Mouse (Mus musculus): ENCODE results near the gene Tom1.

The Tom1 gene

DNA sequence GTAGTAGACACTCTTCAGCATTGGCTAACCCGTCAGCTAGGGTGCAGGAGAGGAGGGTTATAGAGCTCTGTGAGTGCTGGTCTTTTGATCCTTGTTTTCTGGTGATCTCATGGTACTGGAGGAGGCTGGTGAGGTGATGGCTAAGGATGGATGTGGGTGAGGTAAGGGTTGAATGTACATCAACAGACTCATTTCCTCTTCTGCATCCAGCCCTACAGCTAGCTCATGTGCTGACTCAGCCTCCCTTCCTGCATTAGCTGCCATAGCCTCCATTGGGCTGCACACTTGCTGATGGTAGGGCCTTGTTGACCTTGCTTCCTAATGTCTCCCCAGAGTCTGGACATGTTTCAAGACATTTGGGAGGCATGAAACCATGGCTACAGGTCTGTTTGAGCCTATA lies 9.5 kb downstream of the Tom1 start:
- DNase-seq: no peak

DNA sequence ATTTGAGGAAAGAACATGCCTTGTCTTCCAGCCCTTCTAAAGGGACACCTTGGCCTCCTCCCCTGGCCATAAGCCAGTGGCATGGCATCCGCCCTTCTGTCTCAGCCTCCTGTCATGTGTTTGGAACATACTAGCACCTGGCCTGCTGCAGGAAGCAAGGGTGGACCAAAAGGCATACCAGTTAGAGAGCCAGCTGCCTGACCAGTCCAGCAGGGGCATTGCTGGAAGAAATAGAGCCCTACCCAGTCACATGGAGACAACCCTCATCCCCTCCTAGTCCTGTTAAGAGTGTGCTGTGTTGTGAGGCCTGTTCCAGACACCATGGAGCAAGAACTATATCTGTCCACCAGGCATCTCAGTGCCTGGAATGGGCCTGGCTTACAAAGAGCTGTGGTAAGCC lies 12.8 kb downstream of the Tom1 start:
- DNase-seq: no peak

DNA sequence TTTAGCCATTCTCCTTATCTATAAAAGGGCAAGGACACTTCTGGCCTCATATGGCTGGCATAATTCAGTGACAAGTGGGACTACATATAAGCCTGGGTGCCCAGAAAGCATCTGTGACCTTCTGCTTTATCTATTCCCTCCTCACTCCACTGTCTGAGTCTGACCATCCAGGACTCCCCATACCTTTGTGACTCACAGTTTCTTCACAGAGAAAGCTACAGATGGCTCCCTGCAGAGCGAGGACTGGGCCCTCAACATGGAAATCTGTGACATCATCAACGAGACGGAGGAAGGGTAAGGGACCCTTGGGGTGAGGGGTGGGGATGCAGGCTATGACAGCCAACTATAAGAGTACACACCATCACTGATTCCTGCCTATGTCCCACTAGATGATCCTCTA lies 14.3 kb downstream of the Tom1 start:
- no peak for DNase-seq

DNA sequence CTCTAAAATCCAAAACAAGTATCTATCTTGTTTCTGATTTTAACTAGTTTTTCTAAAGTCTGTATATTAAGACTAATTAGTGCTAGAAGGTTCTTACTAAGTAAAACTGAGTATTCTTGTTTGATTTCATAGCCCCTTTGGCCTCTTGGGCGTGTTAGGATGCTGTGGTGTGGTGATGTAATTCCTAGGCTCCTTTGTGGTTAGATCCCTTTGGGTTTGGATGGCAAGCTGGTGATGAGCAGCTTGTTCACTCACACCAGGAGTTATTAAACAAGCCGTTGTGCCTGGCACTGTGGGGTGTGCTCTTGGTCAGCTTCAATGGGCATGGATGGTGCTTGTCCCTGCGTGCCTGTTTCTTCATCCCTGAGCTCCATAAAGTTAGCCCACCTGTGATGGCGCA lies 19.8 kb downstream of the Tom1 start:
- no peak for DNase-seq

DNA sequence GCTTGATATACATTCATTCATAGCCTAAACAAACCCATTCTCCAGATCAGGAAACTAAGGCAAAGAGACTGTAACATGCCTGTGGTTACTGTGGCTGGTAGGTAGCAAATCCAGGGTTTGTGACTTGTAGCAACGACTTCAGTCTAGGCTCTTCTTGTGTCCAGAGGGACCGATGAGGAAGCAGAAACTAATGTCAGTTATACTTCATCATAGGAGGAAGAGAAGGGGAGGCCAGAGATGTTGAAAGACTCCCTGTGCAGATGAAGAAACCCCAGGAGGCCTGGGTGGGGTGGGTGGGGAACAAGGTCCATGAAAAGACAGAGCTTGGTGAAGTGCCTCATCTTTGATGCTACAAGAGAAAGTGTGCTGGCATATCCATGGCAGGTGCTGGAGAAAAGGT lies 22.2 kb downstream of the Tom1 start:
- DNase-seq: no peak

DNA sequence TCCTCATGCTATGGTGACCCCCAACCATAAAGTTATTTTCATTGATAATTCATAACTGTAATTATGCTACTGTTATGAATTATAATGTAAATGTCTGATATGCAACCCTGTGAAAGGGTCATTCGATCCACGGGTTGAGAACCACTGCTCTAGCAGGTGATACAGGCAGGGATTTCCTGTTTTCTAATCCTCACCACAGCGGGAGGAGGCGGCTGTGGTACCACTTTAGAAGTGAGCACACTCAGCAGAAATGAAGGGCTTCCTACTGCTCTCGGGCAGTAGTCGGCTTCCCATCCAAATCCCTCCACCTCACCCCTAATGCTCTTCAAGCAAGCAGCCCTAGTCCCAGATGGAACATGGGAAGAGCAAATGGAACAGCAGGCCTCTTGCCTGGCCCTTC lies 26.5 kb downstream of the Tom1 start:
- DNase-seq: no peak

DNA sequence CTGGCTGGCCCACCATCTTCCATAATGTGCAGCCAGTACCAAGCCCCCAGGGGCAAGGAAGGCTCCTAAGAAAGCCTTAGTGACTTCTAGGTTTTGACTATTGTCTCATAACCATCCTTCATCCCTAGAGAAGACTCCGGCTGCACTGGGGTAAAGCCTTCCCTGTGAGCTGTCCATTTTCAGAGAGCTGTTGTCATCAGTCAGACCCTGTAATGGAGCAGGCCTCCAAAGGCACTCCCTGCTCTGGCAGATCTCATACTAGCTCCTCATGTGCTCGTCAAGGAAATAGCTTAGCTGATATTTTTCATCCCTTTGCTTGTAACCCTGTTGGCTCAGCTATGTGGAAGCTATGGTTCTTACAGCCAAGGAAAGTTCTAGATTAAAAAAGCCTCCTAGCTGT lies 27.3 kb downstream of the Tom1 start:
- no peak for DNase-seq

DNA sequence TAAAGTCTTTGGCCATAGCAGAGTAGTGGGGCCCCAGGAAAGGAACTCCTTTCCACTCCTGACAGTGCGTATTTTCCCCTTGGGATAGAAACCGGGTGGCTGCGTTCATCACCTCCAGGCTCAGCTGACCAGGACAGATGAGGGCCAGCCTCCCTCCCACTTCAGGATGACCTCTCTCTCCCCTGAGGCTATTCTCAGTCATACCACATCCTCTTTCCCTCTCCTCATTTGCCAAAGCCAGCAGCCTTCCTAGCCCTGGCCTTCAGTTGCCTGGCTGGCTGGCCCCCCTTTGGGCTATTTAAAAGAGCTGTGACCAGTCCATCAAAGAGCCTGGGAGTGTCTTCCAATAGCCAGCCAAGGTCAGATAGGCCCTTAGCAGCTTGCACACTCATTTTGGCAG lies 29.8 kb downstream of the Tom1 start:
- no peak for DNase-seq

DNA sequence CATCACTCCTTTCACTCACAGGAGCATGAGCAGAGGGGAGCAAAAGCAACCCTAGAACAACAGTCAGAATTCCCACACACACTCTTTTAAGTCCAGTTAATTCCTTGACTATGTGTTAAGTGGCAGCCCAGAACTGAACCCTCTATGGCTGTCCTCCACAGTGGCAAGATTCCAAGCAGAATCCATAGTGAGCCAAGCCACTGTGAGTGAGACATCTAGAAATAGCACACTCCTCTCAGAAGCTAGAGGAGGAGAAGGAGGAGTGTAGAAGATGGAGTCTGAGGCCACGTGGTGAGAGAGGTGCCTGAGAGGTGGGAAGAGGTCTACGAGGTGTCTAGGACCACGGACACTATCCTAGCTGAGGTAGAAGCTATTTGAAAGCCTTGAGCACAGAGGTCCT lies 31.3 kb downstream of the Tom1 start:
- DNase-seq: no peak

DNA sequence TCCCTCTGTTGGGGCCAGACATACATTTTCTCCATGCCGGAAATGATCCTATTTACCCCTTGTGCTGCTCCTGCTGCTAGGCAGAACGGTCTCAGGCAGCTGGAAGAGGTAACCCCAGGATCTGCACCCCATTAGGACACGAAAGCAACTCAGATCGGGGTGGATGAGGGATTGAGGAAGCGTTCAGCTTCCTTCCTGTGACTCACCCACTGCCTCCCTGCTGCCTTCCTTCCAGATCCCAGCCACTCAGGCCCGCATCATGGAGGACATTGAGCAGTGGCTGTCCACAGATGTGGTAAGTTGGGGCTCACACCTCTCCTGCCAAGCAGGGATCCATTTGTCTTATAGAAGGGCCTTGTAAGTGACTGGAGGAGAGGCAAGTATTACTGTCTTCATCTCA lies 33.8 kb downstream of the Tom1 start:
- no peak for DNase-seq

DNA sequence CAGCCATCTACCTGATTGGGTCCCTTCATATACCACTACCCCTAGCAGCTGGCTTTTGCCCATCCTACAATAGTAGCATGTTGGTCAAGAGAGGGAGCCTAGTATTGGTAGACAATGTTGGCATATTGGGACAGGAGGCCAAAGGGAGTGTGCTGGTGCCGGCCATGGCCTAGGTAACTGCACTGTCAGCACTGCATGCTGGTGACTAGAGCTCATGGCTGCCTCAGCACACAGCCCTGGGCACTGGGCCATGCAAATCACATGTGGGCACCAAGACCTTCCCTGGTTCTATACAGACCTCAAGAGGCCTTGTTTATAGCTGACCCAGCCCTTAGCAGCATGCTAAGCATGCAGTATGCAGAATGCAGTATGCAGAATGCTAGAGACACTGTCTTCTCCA lies 36.8 kb downstream of the Tom1 start:
- no peak for DNase-seq

DNA sequence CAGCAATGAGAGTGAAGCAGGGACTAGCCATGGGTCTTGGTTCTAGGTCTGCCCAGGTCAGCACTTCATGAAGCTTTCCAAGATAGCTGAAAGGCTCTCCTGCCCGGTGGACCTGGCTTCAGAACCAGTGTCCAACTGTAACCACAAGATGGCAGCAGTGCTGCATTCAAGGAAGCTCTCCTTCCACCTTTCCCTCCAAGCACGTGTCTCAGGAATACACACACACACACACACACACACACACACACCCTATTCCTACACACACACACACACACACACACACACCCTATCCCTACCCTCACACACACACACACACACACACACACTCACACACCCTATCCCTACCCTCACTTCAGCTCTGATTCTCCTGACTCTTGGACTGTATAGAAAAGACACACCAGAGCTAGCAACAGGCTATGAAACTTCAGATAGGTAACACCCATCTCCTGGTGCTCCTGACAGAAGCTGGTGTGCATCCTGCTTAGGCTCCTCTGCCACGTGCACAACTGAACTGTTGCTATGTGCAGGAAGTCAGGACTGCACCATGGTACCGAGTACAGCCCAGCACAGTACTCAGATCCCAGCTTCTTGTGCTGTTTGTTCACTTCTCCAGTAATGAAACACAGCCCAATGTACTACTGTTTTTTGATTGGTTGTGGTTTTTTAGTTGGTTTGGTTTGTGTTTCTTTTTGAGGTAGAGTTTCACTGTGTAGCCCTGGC lies 38.3 kb downstream of the Tom1 start:
- DNase-seq: peak; percentile 43 to 44

DNA sequence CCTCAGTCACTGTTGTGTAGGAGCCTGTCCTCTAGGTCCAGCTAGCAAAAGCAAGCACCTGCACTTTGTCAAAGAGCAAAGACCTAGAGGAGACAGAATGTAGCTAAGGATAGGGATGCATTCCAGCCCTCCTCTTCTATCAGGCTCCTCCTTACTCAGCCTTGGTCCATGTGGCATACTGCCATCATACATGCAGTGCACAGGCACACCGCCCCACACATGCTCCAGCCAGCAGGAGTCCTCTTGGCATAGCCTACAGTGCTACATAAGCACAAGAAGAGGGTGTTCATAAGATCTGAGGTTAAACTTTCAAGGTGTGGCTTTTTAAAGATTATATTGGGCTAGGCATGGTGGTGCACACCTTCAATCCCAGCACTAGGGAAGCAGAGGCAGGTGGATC lies 41.4 kb downstream of the Tom1 start:
- no peak for DNase-seq

DNA sequence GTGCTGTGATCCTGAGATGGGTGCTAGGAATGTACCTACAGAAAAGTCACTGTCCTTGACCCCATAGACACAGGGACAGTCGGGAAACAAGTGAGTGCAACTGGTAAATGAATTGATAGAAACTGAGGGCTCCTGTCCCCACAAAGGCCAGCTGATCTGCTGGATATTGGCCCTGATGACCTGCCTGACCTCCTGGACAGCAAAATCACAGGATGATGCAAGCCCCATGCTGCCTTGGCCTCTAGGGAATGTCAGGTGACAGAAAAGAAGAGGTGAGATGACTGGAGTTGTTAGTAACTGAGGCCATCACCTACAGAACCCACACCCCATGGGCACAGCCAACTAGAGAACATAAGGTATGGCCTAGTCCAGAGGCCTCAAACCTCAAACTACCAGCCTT lies 44.7 kb downstream of the Tom1 start:
- no peak for DNase-seq

DNA sequence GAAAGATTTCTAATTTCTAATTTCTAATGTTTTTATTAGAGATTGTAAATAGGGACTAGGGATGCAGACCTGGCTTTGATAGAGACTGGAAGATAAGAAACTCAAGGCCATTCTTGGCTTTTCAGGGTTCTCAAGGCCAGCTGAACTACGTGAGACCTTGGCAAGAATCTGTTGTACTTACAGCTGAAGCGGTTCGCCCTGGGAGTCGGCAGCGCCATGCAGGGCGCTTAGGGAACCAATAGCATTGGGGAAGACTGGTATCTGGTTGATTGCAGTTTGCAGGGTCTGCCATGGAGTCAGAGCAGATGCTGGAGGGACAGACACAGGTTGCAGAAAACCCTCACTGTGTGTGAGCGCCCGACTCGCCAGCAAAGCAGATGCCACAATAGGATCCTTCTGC lies 45.3 kb downstream of the Tom1 start:
- DNase-seq: no peak

DNA sequence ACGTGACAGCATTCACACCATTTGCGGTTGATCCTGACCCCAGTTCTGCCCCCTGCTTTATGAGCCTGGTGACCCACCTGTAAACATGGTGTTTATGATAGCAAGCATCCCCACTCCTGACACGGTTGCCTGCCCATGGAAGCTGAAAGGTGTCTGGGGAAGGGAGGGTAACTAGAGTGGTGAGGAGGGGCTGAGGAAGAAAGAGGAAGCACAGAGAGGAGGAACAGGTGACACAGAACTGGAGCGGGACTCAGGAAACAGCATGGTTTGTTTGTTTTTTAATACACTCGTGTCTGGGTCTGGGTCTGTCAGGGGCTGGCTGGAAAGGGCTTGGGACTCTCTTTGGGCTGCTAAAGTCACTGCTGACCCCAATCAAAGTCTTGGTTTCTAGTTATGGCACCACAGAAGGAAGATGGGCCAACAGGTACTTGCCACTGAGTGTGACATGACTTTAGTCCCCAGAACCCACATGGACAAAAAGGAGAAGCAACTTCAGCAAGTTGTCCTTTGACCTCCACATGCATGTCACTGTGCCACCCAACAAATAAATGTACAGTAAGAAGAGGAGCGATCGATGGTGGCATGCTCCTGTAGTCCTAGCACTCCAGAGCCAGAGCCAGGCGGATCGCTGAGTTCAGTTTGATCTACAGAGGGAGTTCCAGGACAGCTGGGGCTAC lies 48.0 kb downstream of the Tom1 start:
- DNase-seq: no peak

DNA sequence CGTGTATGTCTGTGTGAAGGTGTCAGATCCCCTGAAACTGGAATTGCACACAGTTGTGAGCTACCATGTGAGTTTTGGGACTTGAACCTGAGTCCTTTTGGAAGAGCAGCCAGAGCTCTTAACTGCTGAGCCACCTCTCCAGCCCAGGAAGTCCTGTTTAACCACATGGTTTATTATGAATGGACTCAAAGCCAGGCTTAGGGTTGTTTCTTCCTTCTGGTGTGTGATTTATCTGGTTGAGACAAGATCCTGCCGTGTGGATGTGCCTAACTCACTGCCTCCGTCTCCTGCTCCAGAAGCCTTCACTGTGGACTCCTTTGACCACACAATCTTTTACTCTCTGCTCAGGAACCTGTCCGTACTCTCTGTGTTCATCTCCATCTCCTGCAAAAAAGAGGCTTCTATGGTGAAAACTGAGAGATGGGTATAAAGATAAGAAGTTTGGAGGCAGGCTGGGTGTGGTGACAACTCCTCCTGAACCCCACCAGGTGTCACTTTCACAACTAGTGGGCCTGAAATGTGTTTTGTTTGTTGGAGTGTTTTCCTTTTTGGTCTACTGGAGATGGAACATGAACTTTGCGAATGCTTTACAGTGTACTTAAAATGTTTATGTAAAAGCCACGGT lies 48.8 kb downstream of the Tom1 start:
- DNase-seq: no peak

DNA sequence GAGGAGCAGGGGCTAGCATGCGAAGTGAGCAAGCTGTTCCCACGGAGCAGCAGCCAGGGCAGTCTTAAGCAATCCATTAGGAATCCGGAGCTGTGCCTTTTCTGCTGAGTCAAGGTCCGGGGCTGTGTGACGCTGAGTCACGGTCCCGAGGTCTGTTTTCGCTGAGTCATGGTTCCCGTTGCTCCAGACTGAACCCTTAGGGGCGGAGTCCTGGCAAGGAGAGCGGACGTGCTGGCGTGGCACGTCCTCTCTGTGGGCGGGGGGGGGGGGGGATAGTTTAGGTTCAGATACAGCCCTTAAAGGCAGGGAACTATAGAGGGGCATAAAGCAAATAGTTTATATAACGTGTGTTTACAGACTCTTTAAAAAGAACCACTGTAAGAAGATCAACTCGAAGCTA lies 50.3 kb downstream of the Tom1 start:
- DNase-seq: peak; percentile 52 to 55

DNA sequence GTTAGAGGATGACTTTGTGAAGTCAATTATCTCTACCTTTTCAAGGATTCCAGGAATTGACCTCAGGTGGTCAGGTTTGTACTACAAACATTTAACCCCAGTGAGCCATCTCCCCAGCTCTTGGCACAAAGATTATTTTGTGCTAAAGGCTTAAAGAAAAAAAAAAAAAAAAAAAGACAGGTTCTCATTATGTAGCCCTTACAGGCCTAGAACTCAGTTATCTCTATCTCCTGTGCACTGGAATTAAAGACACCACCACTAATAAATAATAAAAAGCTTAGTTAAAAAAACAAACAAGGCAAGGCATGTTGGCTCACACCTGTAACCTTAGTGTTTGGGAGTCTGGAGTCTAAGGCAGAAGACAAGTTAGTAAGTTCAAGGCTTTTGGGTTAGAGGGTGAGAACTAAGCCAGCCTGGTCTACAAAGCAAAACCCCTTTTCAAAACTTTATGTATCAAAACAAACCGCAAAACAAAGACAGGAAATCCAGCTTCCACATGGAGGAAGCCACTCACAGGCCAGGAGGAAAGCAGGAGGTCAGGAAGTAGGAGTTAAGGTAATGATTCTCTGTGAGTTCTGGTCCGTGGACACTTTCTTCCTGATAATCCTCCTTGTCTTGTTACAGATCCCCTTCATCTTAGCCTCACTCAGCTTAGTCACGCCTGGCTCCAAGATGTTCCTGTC lies 51.0 kb downstream of the Tom1 start:
- DNase-seq: no peak

DNA sequence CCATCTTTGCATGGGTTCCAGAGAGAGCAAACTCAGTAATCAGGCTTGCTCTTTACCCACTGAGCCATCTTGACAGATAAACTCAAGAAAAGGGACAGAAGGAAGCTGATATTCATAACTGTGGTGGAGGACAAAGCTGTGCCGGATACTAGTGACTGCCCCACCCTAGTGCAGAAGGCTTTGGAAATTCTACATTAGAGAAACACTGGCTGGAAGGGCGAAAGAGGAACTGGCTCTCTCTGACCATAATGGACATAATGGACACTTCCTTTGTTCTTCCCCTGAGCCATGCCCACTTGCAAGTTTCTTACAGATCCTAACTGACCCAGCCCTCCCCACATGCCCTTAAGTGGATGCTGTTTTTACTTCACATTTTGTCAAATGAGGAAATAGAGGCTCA lies 52.5 kb downstream of the Tom1 start:
- no peak for DNase-seq

DNA sequence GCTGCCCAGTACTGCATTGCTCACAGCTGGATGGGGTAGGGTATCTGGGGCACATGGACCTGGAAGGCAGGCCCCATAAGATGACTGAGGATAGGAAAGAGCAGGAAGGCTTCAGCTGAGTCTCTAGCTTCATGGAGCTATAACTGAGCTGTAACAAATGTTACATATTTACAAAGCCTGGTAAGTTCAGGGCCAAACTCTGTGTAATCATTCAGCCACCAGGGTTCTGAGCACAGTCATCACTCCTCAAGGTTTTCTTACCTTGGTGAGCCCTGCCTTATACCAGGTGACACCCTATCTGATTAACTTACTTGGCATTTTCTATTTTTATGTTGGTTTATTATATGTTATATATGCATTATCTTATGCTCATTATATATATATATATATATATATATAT lies 53.6 kb downstream of the Tom1 start:
- DNase-seq: no peak

DNA sequence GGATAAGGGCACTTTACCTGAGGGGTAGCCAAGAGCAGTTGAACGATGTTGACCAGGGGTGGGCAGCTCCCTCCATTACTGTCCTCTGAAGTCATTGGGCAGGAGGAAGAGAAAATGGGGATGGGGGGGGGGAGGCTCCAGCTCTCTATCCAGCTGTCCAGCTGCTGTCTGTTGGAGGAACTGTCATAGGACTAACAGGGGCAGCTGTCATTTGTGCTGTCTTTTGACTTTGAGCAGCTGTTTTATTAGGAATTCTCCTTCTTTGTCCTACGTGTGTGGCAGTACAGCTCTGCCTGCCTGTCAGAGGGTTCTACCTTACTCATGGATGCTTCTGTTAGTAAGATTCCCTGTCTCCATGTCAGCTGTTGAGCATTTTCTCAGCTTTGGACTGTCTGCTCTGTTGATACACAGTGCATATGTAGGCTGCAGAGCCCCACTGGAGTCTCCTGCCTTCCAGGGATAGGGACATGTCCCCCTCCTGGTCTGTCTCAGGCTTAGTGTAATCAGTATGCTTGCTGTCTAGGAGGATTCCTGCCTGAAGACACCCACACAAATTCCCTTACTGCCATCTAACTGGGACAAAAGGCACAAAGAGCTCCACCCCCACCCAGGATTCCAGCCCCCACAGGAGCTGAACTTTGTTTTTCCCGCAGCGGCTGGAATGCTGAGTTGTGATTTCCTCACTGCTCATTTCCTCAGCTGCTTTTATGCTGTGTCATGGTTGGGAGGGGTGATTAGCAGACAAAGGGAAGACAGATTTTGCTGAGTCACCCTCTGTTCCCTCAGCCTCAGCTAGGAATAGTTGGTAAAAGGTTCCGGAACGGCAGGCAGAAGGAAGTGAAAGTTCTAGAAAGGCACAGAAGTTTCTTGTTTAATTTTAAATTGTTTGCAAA lies 55.7 kb downstream of the Tom1 start:
- no peak for DNase-seq
